Mouse (Mus musculus) T-helper 1 cell (primary cell): Measurements from ENCODE around the gene Dcps.

Source experiments
- in situ Hi-C: fragments of 300-600 bp; cut with MboI, MseI; formaldehyde crosslinking; loops from one replicate; pipeline ENCODE4 v1.15.1; 2025; ENCODE audit warnings: high pct_unique_total_duplicates

The Dcps gene

GRCm38 (mm10) chr9:35138029-35138428 is 37.8 kb downstream of the Dcps start:
- in situ Hi-C loops = no loop called here

- in situ Hi-C loops = no loop called here
Observed at GRCm38 (mm10) chr9:35135575-35135974, 40.3 kb downstream of the Dcps start.

GRCm38 (mm10) chr9:35131637-35132397 is 44.0 kb downstream of the Dcps start:
- in situ Hi-C loops = no loop called here

GRCm38 (mm10) chr9:35128995-35129418 is 46.9 kb downstream of the Dcps start:
- in situ Hi-C loops = no loop called here

- in situ Hi-C loops = no loop called here
Observed at GRCm38 (mm10) chr9:35128564-35128963, 47.3 kb downstream of the Dcps start.

- in situ Hi-C loops = no loop called here
Observed at GRCm38 (mm10) chr9:35127561-35127960, 48.3 kb downstream of the Dcps start.

GRCm38 (mm10) chr9:35127147-35127546 is 48.7 kb downstream of the Dcps start:
- in situ Hi-C loops = no loop called here

- in situ Hi-C loops = loop anchor here (5.0 kb wide), 1 partner anchor 88 kb away; the partner anchor contains the start of gene Foxred1
Observed at GRCm38 (mm10) chr9:35124678-35124955, 51.2 kb downstream of the Dcps start.

GRCm38 (mm10) chr9:35123804-35124677 is 51.8 kb downstream of the Dcps start:
- in situ Hi-C loops = loop anchor here (5.0 kb wide), 1 partner anchor 88 kb away; the partner anchor contains the start of gene Foxred1

- in situ Hi-C loops = loop anchor here (5.0 kb wide), 1 partner anchor 89 kb away; the partner anchor contains the start of gene Foxred1
Observed at GRCm38 (mm10) chr9:35123456-35123803, 52.4 kb downstream of the Dcps start.

GRCm38 (mm10) chr9:35122551-35123266 is 53.2 kb downstream of the Dcps start:
- in situ Hi-C loops = loop anchor here (5.0 kb wide), 1 partner anchor 90 kb away; the partner anchor contains the start of gene Foxred1

- in situ Hi-C loops = no loop called here
Observed at GRCm38 (mm10) chr9:35119168-35119567, 56.7 kb downstream of the Dcps start, which contains the start of gene St3gal4. Gene St3gal4, minus strand, starts transcription at chr9:35119268.

- in situ Hi-C loops = no loop called here
Observed at GRCm38 (mm10) chr9:35118563-35118962, 57.3 kb downstream of the Dcps start.

- in situ Hi-C loops = no loop called here
Observed at GRCm38 (mm10) chr9:35117384-35118295, 58.2 kb downstream of the Dcps start.

- in situ Hi-C loops = no loop called here
Observed at GRCm38 (mm10) chr9:35116391-35117381, 59.2 kb downstream of the Dcps start.

GRCm38 (mm10) chr9:35115804-35116203 is 60.1 kb downstream of the Dcps start:
- in situ Hi-C loops = no loop called here

GRCm38 (mm10) chr9:35115299-35115698 is 60.6 kb downstream of the Dcps start:
- in situ Hi-C loops = no loop called here

- in situ Hi-C loops = no loop called here
Observed at GRCm38 (mm10) chr9:35114234-35114633, 61.6 kb downstream of the Dcps start.

GRCm38 (mm10) chr9:35111941-35112595 is 63.8 kb downstream of the Dcps start:
- in situ Hi-C loops = no loop called here
